Comparison of ENCODE assay signal across 22 mouse cellular contexts in genomic region chr13:6553708-6554107, GRCm38 (mm10). TPM values are rescaled to one million over a fixed set of nuclear protein-coding genes. Genes with fewer than 3 reads are reported as not detected.
DNase-seq lines count a peak whose midpoint lies in the region; ATAC-seq and TF ChIP-seq lines count a peak whose summit lies in the region.
"Had no signal": no experiment of that assay in that cellular context is flagged by ENCODE, and none has a peak within 500 bp of the region (broad histone marks: within the 10 kb centered on the region; RNA-seq: fewer than 3 reads in every experiment).

No protein-coding gene starts in this region.

- H3K4me1 ChIP-seq in heart, adult 2 months (ENCODE audit: control insufficient read depth, insufficient read depth, low read length), result no peaks in the 10 kb centered on the region
- H3K4me1 ChIP-seq in lung, postnatal 0 days (ENCODE audit: insufficient read depth, low read depth, low read length), result no peaks in the 10 kb centered on the region
- H3K4me1 ChIP-seq: stomach, embryonic 15.5 days had no signal

- DNase-seq in CD4-positive, CD25-positive, alpha-beta regulatory T cell, adult 2 months (ENCODE audit: low read depth, low spot score), result peak; percentile 11
- DNase-seq in heart, adult 2 months, result no peak
- DNase-seq in heart, postnatal 10 days, result no peak
- DNase-seq in lung, postnatal 0 days (ENCODE audit: low spot score), result no peak
- no peak for DNase-seq in lung, postnatal 25 days (ENCODE audit: low spot score)
- peak; percentile 47 for DNase-seq in NIH3T3 (ENCODE audit: low read depth)
- no peak for DNase-seq in thymus, postnatal 0 days (ENCODE audit: low spot score)
- DNase-seq: adrenal gland, postnatal 14 days; cerebellum, adult 2 months; kidney, adult 2 months; kidney, postnatal 36 days; lung, adult 2 months; right cerebral cortex, postnatal 25 days; thymus, adult 2 months had no signal

- H3K9ac ChIP-seq in heart, adult 2 months (ENCODE audit: low read depth, low read length), result no peak overlapping the region
- H3K9ac ChIP-seq in lung, postnatal 0 days (replicated peaks; ENCODE audit: low read depth), result no peak overlapping the region
- H3K9ac ChIP-seq: heart, embryonic 12.5 days; limb, embryonic 12.5 days; liver, embryonic 12.5 days; stomach, embryonic 15.5 days had no signal

- no peak for TF ChIP-seq POLR2A in heart, adult 2 months (IDR thresholded peaks at IDR 0.05; ENCODE audit: insufficient read depth, low read depth, low read length)

- WGBS in heart, adult 2 months, result 79% methylated on average over 2 of the region's 2 CpGs
- WGBS in lung, postnatal 0 days, result 87% methylated on average over 2 of the region's 2 CpGs

- H3K4me2 ChIP-seq in lung, postnatal 0 days (replicated peaks; ENCODE audit: low read depth, low read length), result no peak overlapping the region
- H3K4me2 ChIP-seq: heart, embryonic 12.5 days; limb, embryonic 12.5 days; liver, embryonic 12.5 days; stomach, embryonic 15.5 days had no signal

- no peak overlapping the region for H3K27ac ChIP-seq in heart, adult 2 months
- no peak overlapping the region for H3K27ac ChIP-seq in lung, postnatal 0 days (ENCODE audit: low read length)
- H3K27ac ChIP-seq: limb, embryonic 12.5 days; liver, embryonic 12.5 days; stomach, embryonic 15.5 days had no signal

- H3K79me2 ChIP-seq in heart, adult 2 months (replicated peaks; ENCODE audit: control insufficient read depth, insufficient read depth, low read length), result no peaks in the 10 kb centered on the region

- intact Hi-C loops in heart, adult 2 months (cut with DNase I), result no loop called here
- intact Hi-C loops in heart, postnatal 10 days (cut with DNase I), result no loop called here

- TF ChIP-seq CTCF in heart, adult 2 months (IDR thresholded peaks at IDR 0.05), result peak; percentile 40
- TF ChIP-seq CTCF in lung, postnatal 0 days (IDR thresholded peaks at IDR 0.05), result peak; percentile 35

- no peak for TF ChIP-seq EP300 in heart, adult 2 months (IDR thresholded peaks at IDR 0.05; ENCODE audit: insufficient read depth, low read depth, low read length)
- no peak for TF ChIP-seq EP300 in lung, postnatal 0 days (IDR thresholded peaks at IDR 0.05)

- no peak for ATAC-seq in CD4-positive, CD25-positive, alpha-beta regulatory T cell, adult 4 months
- ATAC-seq in lung, postnatal 0 days, result no peak
- ATAC-seq: activated CD4-positive, CD25-positive, alpha-beta regulatory T cell, adult 4 months; forebrain, embryonic 16.5 days; liver, embryonic 12.5 days had no signal

- no peaks in the 10 kb centered on the region for H3K9me3 ChIP-seq in lung, postnatal 0 days (ENCODE audit: low read length)
- H3K9me3 ChIP-seq: heart, embryonic 12.5 days; limb, embryonic 12.5 days; liver, embryonic 12.5 days; stomach, embryonic 15.5 days had no signal

- H3K36me3 ChIP-seq in heart, adult 2 months (ENCODE audit: control insufficient read depth, insufficient read depth, low read length), result no peaks in the 10 kb centered on the region
- H3K36me3 ChIP-seq in lung, postnatal 0 days (ENCODE audit: insufficient read depth, low read length), result peaks cover 22% of the 10 kb centered on the region

- H3K27me3 ChIP-seq in heart, adult 2 months (ENCODE audit: control insufficient read depth, insufficient read depth, low read length), result no peaks in the 10 kb centered on the region
- no peaks in the 10 kb centered on the region for H3K27me3 ChIP-seq in lung, postnatal 0 days (replicated peaks; ENCODE audit: insufficient read depth, low read length)
- H3K27me3 ChIP-seq: heart, embryonic 12.5 days; limb, embryonic 12.5 days; liver, embryonic 12.5 days; stomach, embryonic 15.5 days had no signal

- no peak overlapping the region for H3K4me3 ChIP-seq in heart, adult 2 months
- no peak overlapping the region for H3K4me3 ChIP-seq in lung, postnatal 0 days (ENCODE audit: low read depth, low read length)
- H3K4me3 ChIP-seq: erythroblast, embryonic 14.5 days; heart, embryonic 12.5 days; limb, embryonic 12.5 days; liver, embryonic 12.5 days; stomach, embryonic 15.5 days had no signal

RNA-seq across cellular contexts. Expression of gene Pitrm1, which starts 5.8 kb away (rescaled TPM):
- polyA plus RNA-seq in CD4-positive, CD25-positive, alpha-beta regulatory T cell, adult 4 months (2017; shearing (Covaris generic)), result 10 to 100 TPM; 50.4 to 67.7 TPM
- 10 to 100 TPM; 50.5 to 59.6 TPM for total RNA-seq in heart, adult 2 months (2021)
- polyA plus RNA-seq in heart, adult 2 months (2012; rRNA removed), result 28.4 and 56.6 TPM in 2 replicates
- 10 to 100 TPM; 59.7 to 64.7 TPM for total RNA-seq in heart, postnatal 10 days (2021)
- polyA plus RNA-seq in lung, postnatal 0 days (2015; fragmentation: Nextera tagmentation; extraction: Ambion mirVana), result 22.2 TPM in 2 replicates
- polyA plus RNA-seq in thymus, postnatal 0 days (2015; fragmentation: Nextera tagmentation; extraction: Ambion mirVana), result 48.8 and 62.0 TPM in 2 replicates

Comparison
In these comparisons a context has a peak if more than half of its experiments do, and no peak if none do; other contexts are left out.
1. DNase-seq: peak in CD4-positive, CD25-positive, alpha-beta regulatory T cell, adult 2 months (single experiment) and NIH3T3 (single experiment); none in heart, adult 2 months (0 of 2), heart, postnatal 10 days (0 of 2), lung, postnatal 0 days (single experiment), lung, postnatal 25 days (single experiment) and thymus, postnatal 0 days (single experiment).